Mouse (Mus musculus): Measurements from ENCODE around the gene St6gal1. TPM values are rescaled to one million over a fixed set of nuclear protein-coding genes. Genes with fewer than 3 reads are reported as not detected.
A peak's percentile ranks its signal among the peaks of the same experiment; 100 is the strongest.

Gene St6gal1
- polyA plus RNA-seq, 1 experiment from 2014 or later, result 60.3 TPM

DNA sequence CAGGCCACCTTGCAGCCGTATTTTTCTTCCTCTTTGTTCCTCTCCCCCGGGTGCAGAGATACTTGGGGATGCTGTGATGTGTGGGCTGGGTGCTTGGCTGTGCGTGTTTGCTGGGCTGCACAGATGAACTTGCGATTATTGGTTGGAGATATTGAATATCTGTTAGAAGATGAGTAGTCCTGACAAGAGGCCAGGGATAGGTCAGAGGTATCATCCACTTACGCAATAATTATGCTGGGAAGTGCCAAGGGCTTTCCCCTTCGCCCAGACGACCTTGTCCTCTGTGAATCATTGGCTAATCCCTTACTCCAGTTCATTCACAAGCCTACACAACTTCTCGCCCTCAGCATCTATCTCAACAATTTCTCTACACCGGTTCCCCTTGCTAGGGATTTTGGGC lies 65.6 kb downstream of the St6gal1 start:
- Histone ChIP-seq H3K36me3 (ENCODE audit: insufficient read depth) (peaks cover 7% of the 10 kb centered on the region; the same call in 1 of the 2 replicates), H3K27ac (ENCODE audit: low read depth) (0 out of 2 replicates have a peak overlapping the region, but pooled peaks have one; percentile 38), H3K4me2 (no peak overlapping the region), H3K27me3 (ENCODE audit: insufficient read depth, low read length) (no peaks in the 10 kb centered on the region), H3K4me3 (ENCODE audit: low read depth, low read length) (no peak overlapping the region), H3K9ac (no peak overlapping the region), H3K4me1 (ENCODE audit: insufficient read depth) (peaks cover 4% of the 10 kb centered on the region; the same call in 1 of the 2 replicates), H3K9me3 (ENCODE audit: low read depth, low read length) (no peaks in the 10 kb centered on the region)
- no peak for ATAC-seq (ENCODE audit: insufficient read depth)
- no peak for DNase-seq
- TF ChIP-seq CTCF (IDR thresholded peaks at IDR 0.05; ENCODE audit: low read depth), result no peak
- 88% methylated on average over 9 of the region's 9 CpGs for WGBS

DNA sequence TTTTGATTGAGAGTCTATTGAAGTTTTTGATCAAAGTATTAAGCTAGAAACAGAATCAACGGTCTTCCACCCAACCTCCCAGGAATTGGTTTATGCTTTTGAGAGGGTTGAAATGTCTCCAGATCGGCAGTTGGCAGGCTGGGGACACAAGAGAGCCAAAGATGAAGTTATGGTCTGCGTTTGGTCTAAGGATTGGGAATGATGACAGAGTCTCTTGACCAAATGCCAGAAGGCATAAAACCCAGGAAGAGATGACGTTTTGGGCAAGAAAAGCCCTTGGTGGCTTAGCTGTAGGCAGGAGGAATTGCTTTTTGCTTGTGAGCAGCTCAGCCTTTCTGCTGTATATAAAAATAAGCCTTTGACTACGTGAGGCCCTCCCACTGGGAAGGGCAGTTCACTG lies 67.0 kb downstream of the St6gal1 start:
- no peak overlapping the region for H3K4me3 ChIP-seq (ENCODE audit: low read depth, low read length)
- H3K36me3 ChIP-seq (ENCODE audit: insufficient read depth), result peaks cover 7% of the 10 kb centered on the region; the same call in 1 of the 2 replicates
- H3K27ac ChIP-seq (ENCODE audit: low read depth), result peak overlapping the region; percentile 25; the same call in 1 of the 2 replicates
- no peak overlapping the region for H3K4me2 ChIP-seq
- no peaks in the 10 kb centered on the region for H3K9me3 ChIP-seq (ENCODE audit: low read depth, low read length)
- no peak overlapping the region for H3K9ac ChIP-seq
- WGBS, result 47% methylated on average over 5 of the region's 5 CpGs
- TF ChIP-seq CTCF (IDR thresholded peaks at IDR 0.05; ENCODE audit: low read depth), result no peak
- DNase-seq (peak; percentile 81), ATAC-seq (ENCODE audit: insufficient read depth) (no peak)
- no peaks in the 10 kb centered on the region for H3K27me3 ChIP-seq (ENCODE audit: insufficient read depth, low read length)
- H3K4me1 ChIP-seq (ENCODE audit: insufficient read depth), result peaks cover 4% of the 10 kb centered on the region; the same call in 1 of the 2 replicates

DNA sequence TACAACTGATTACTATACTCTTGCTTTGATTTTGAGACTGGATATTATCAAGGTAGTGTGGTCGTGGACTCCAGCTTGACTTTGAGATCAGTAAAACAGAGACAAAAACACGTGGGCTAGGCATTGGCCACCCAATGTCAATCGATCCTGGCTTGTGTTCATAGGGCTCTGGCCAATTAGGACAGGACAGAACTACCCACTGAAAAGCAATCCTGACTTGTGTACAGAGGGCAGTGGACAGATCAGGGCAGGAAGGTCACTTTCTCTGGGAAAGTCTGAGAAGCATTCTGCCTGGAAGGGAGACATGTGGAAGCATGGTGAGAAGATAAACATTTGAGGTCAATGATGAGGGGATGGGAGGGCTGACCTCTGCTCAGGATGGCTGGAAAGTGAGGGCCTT lies 69.7 kb downstream of the St6gal1 start:
- 68% methylated on average over 3 of the region's 3 CpGs for WGBS
- no peak for TF ChIP-seq CTCF (IDR thresholded peaks at IDR 0.05; ENCODE audit: low read depth)
- Histone ChIP-seq H3K9me3 (ENCODE audit: low read depth, low read length) (no peaks in the 10 kb centered on the region), H3K27me3 (ENCODE audit: insufficient read depth, low read length) (no peaks in the 10 kb centered on the region), H3K4me2 (no peak overlapping the region), H3K36me3 (ENCODE audit: insufficient read depth) (no peaks in the 10 kb centered on the region), H3K9ac (no peak overlapping the region), H3K4me1 (ENCODE audit: insufficient read depth) (peaks cover 4% of the 10 kb centered on the region; the same call in 1 of the 2 replicates), H3K27ac (ENCODE audit: low read depth) (no peak overlapping the region), H3K4me3 (ENCODE audit: low read depth, low read length) (no peak overlapping the region)
- ATAC-seq (ENCODE audit: insufficient read depth) (no peak), DNase-seq (no peak)

DNA sequence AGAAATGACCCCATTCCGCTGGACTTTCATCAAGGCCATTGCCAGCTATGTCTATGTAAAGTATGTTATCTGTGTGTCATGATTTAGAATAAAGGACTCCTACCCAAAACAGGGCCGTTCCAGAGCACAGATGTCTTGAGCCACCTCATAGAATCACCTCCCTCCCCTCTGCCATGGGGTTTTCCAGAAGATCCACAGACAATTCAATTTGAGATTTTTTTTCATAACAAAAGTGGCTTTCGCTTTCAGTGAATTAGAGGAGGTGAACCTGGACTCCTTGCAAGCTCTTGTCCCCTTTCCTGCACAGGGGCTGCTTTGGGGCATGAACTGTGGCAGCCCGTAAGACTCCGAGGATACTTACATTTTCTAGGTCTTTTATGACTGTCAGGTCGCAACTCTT lies 70.2 kb downstream of the St6gal1 start:
- Histone ChIP-seq H3K9me3 (ENCODE audit: low read depth, low read length) (no peaks in the 10 kb centered on the region), H3K9ac (no peak overlapping the region), H3K27ac (ENCODE audit: low read depth) (no peak overlapping the region; the same call in 1 of the 2 replicates), H3K4me1 (ENCODE audit: insufficient read depth) (peaks cover 4% of the 10 kb centered on the region; the same call in 1 of the 2 replicates), H3K4me3 (ENCODE audit: low read depth, low read length) (no peak overlapping the region), H3K36me3 (ENCODE audit: insufficient read depth) (no peaks in the 10 kb centered on the region), H3K4me2 (no peak overlapping the region), H3K27me3 (ENCODE audit: insufficient read depth, low read length) (no peaks in the 10 kb centered on the region)
- ATAC-seq (ENCODE audit: insufficient read depth) (no peak), DNase-seq (no peak)
- 84% methylated on average over 6 of the region's 6 CpGs for whole genome bisulfite sequencing
- TF ChIP-seq CTCF (IDR thresholded peaks at IDR 0.05; ENCODE audit: low read depth), result no peak

DNA sequence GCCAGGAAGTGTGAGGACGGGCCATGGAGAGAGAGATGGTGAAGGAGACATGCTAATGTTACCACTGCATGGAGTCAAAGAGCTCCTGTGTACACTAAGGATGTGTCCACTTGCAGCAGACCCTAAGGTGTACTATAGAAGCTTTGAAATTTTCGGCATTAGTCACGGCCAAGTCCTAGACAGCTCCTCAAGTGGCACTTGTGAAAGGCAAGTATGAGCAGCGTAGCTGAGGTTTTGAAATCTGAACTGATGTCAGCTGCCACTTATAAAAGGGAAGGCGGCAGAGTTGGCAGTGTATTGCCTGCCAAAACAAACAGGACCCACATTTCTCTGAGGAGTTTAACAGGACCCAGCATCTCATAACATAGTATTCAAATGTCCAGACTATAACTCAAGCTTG lies 71.2 kb downstream of the St6gal1 start:
- Histone ChIP-seq H3K9ac (no peak overlapping the region), H3K27me3 (ENCODE audit: insufficient read depth, low read length) (no peaks in the 10 kb centered on the region), H3K4me3 (ENCODE audit: low read depth, low read length) (no peak overlapping the region), H3K4me2 (no peak overlapping the region), H3K9me3 (ENCODE audit: low read depth, low read length) (no peaks in the 10 kb centered on the region), H3K4me1 (ENCODE audit: insufficient read depth) (peaks cover 10% of the 10 kb centered on the region; the same call in 1 of the 2 replicates), H3K36me3 (ENCODE audit: insufficient read depth) (no peaks in the 10 kb centered on the region), H3K27ac (ENCODE audit: low read depth) (no peak overlapping the region; the same call in 1 of the 2 replicates)
- ATAC-seq (ENCODE audit: insufficient read depth) (peak; percentile 93), DNase-seq (peak; percentile 86)
- no peak for TF ChIP-seq CTCF (IDR thresholded peaks at IDR 0.05; ENCODE audit: low read depth)
- WGBS, result 50% methylated on average over 5 of the region's 5 CpGs

DNA sequence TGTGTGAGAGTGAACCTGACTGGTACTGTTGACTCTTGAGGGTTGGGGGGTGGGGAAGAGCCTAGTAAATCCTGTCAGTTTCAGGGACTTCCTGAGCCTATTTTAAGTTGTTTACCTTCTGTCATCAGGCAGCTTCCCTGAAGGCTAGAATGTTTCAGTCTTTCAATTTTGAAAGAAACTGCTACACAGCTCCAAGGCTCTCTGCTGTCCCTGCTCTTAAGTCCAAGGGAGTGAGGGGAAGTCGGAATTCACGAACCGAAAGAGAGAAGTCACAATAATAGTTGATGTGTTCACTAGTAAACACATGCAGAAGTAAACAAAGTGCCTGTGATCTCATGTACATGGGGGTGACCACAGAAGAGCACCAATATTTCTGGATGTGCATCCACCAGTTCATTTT lies 72.2 kb downstream of the St6gal1 start:
- Histone ChIP-seq H3K4me3 (ENCODE audit: low read depth, low read length) (no peak overlapping the region), H3K36me3 (ENCODE audit: insufficient read depth) (no peaks in the 10 kb centered on the region), H3K27ac (ENCODE audit: low read depth) (no peak overlapping the region), H3K9ac (no peak overlapping the region), H3K4me1 (ENCODE audit: insufficient read depth) (peaks cover 10% of the 10 kb centered on the region; the same call in 1 of the 2 replicates), H3K4me2 (no peak overlapping the region), H3K9me3 (ENCODE audit: low read depth, low read length) (no peaks in the 10 kb centered on the region), H3K27me3 (ENCODE audit: insufficient read depth, low read length) (no peaks in the 10 kb centered on the region)
- DNase-seq, result no peak
- TF ChIP-seq CTCF (IDR thresholded peaks at IDR 0.05; ENCODE audit: low read depth), result no peak
- ATAC-seq (ENCODE audit: insufficient read depth), result no peak
- 89% methylated on average over 3 of the region's 3 CpGs for WGBS

DNA sequence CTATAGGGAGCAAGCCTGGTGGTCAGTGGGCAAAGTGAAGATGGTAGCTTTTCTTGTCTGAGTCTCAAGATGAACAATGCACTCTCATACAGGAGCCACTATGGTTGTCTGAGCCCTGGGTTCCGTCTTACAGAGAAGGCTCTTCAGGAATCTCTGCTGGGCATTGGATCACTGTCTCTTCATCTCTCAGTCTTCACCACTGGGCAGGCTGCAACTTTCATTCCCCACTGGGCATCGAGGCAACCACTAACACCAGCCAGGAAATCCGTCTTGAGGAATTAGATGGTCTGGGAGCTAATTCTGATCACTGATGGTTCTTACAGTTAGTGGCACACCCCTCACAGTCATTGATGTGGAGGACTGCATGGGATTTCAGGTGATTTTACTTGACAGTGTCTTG lies 73.9 kb downstream of the St6gal1 start:
- Histone ChIP-seq H3K4me2 (no peak overlapping the region), H3K4me1 (ENCODE audit: insufficient read depth) (peaks cover 10% of the 10 kb centered on the region; the same call in 1 of the 2 replicates), H3K4me3 (ENCODE audit: low read depth, low read length) (no peak overlapping the region), H3K27ac (ENCODE audit: low read depth) (no peak overlapping the region), H3K9me3 (ENCODE audit: low read depth, low read length) (no peaks in the 10 kb centered on the region), H3K9ac (no peak overlapping the region), H3K36me3 (ENCODE audit: insufficient read depth) (no peaks in the 10 kb centered on the region), H3K27me3 (ENCODE audit: insufficient read depth, low read length) (no peaks in the 10 kb centered on the region)
- TF ChIP-seq CTCF (IDR thresholded peaks at IDR 0.05; ENCODE audit: low read depth), result no peak
- WGBS, result 90% methylated on average over 3 of the region's 3 CpGs
- no peak for DNase-seq
- no peak for ATAC-seq (ENCODE audit: insufficient read depth)
